Comparison of ENCODE assay signal across 21 mouse cellular contexts in genomic region chr1:119523369-119523768, GRCm38 (mm10). TPM values are rescaled to one million over a fixed set of nuclear protein-coding genes. Genes with fewer than 3 reads are reported as not detected.
A peak's percentile ranks its signal among the peaks of the same experiment; 100 is the strongest.
DNase-seq lines count a peak whose midpoint lies in the region; ATAC-seq and TF ChIP-seq lines count a peak whose summit lies in the region.
"Had no signal": no experiment of that assay in that cellular context is flagged by ENCODE, and none has a peak within 500 bp of the region (broad histone marks: within the 10 kb centered on the region; RNA-seq: fewer than 3 reads in every experiment).

No protein-coding gene starts in this region.

- no peak for ATAC-seq in kidney, embryonic 16.5 days (ENCODE audit: low FRiP score, low TSS enrichment)
- ATAC-seq: forebrain, embryonic 14.5 days had no signal

- peaks cover 21% of the 10 kb centered on the region for H3K4me1 ChIP-seq in kidney, embryonic 16.5 days (ENCODE audit: insufficient read depth, low read length)
- peaks cover 15% of the 10 kb centered on the region for H3K4me1 ChIP-seq in testis, adult 2 months (ENCODE audit: control insufficient read depth, insufficient read depth, low read length)
- H3K4me1 ChIP-seq in small intestine, adult 2 months (ENCODE audit: control insufficient read depth, insufficient read depth, insufficient read length, low read length): peaks cover 39% of the 10 kb centered on the region

- H3K9me3 ChIP-seq in kidney, embryonic 16.5 days (ENCODE audit: low read length): peaks cover 14% of the 10 kb centered on the region
- H3K9me3 ChIP-seq: embryonic facial prominence, embryonic 15.5 days; heart, embryonic 15.5 days had no signal

- no peak overlapping the region for H3K9ac ChIP-seq in kidney, embryonic 16.5 days (replicated peaks; ENCODE audit: low read length)
- H3K9ac ChIP-seq: embryonic facial prominence, embryonic 15.5 days; heart, embryonic 15.5 days; hindbrain, embryonic 14.5 days had no signal

- H3K27me3 ChIP-seq in kidney, embryonic 16.5 days (ENCODE audit: insufficient read depth, low read length): no peaks in the 10 kb centered on the region
- no peaks in the 10 kb centered on the region for H3K27me3 ChIP-seq in testis, adult 2 months (ENCODE audit: control insufficient read depth, insufficient read depth, low read length)
- H3K27me3 ChIP-seq in small intestine, adult 2 months (ENCODE audit: control insufficient read depth, insufficient read depth, low read length): no peaks in the 10 kb centered on the region
- H3K27me3 ChIP-seq: embryonic facial prominence, embryonic 15.5 days; heart, embryonic 15.5 days had no signal

- TF ChIP-seq CTCF in testis, adult 2 months (IDR thresholded peaks at IDR 0.05; ENCODE audit: control insufficient read depth, insufficient read depth, insufficient replicate concordance, low read depth, low read length): no peak
- TF ChIP-seq CTCF in small intestine, adult 2 months (IDR thresholded peaks at IDR 0.05; ENCODE audit: extremely low read depth, insufficient read length, insufficient replicate concordance, low read depth, low read length): no peak

- 80% methylated on average over 7 of the region's 7 CpGs for WGBS in kidney, embryonic 16.5 days
- WGBS in small intestine, adult 2 months: 55% methylated on average over 7 of the region's 7 CpGs

- 0 out of 2 replicates have a peak, but pooled peaks have one; percentile 23 for TF ChIP-seq POLR2A in testis, adult 2 months (IDR thresholded peaks at IDR 0.05; ENCODE audit: control insufficient read depth, low read depth, low read length)
- TF ChIP-seq POLR2A in small intestine, adult 2 months (IDR thresholded peaks at IDR 0.05; ENCODE audit: low read depth, low read length): no peak

- H3K4me3 ChIP-seq in kidney, embryonic 16.5 days (ENCODE audit: low read length): no peak overlapping the region
- no peak overlapping the region for H3K4me3 ChIP-seq in testis, adult 2 months (ENCODE audit: control insufficient read depth, low read depth, low read length)
- H3K4me3 ChIP-seq in small intestine, adult 2 months (ENCODE audit: low read depth, low read length): no peak overlapping the region
- H3K4me3 ChIP-seq: embryonic facial prominence, embryonic 15.5 days; erythroblast, embryonic 14.5 days; forebrain, embryonic 10.5 days; heart, embryonic 10.5 days; heart, embryonic 15.5 days had no signal

- no peak for DNase-seq in kidney, adult 9 months
- no peak for DNase-seq in testis, postnatal 10 days (ENCODE audit: low spot score)
- DNase-seq in embryo, embryonic 10 days (ENCODE audit: low spot score): no peak
- DNase-seq: adrenal gland, adult 8-10 months; adrenal gland, postnatal 36 days; cerebellum, adult 2 months; cerebellum, postnatal 10 days; embryo, embryonic 11 days; gastrocnemius, postnatal 36 days; heart, adult 18-20 months; heart, postnatal 14 days had no signal

- no peak overlapping the region for H3K4me2 ChIP-seq in kidney, embryonic 16.5 days (replicated peaks; ENCODE audit: low read depth, low read length)
- H3K4me2 ChIP-seq: embryonic facial prominence, embryonic 15.5 days; heart, embryonic 15.5 days; hindbrain, embryonic 14.5 days had no signal

- H3K27ac ChIP-seq in kidney, embryonic 16.5 days (ENCODE audit: low read length): peak overlapping the region; percentile 49
- no peak overlapping the region for H3K27ac ChIP-seq in testis, adult 2 months (ENCODE audit: control insufficient read depth, insufficient read depth, low read depth, low read length)
- H3K27ac ChIP-seq in small intestine, adult 2 months (ENCODE audit: insufficient read depth, low read depth, low read length): peak overlapping the region; percentile 45
- H3K27ac ChIP-seq: embryonic facial prominence, embryonic 15.5 days; forebrain, embryonic 10.5 days; heart, embryonic 10.5 days; heart, embryonic 15.5 days; hindbrain, embryonic 14.5 days had no signal

- peaks cover 16% of the 10 kb centered on the region for H3K36me3 ChIP-seq in kidney, embryonic 16.5 days (ENCODE audit: insufficient read depth, low read length)
- no peaks in the 10 kb centered on the region for H3K36me3 ChIP-seq in testis, adult 2 months (ENCODE audit: control insufficient read depth, insufficient read depth, low read length)
- peaks cover 8% of the 10 kb centered on the region for H3K36me3 ChIP-seq in small intestine, adult 2 months (ENCODE audit: control insufficient read depth, insufficient read depth, low read length)

RNA-seq across cellular contexts. Expression of gene Tmem185b, which starts 2.6 kb away (rescaled TPM):
- polyA plus RNA-seq in kidney, embryonic 16.5 days (2015; fragmentation: Nextera tagmentation; extraction: Ambion mirVana): 32.9 and 33.1 TPM in 2 replicates
- polyA plus RNA-seq in testis, adult 2 months (2012; rRNA removed): 11.6 and 13.9 TPM in 2 replicates
- 18.6 and 22.2 TPM in 2 replicates for polyA plus RNA-seq in small intestine, adult 2 months (2012; rRNA removed)

RNA-seq across cellular contexts. Expression of gene Ralb, which starts 18.8 kb away (rescaled TPM):
- polyA plus RNA-seq in kidney, embryonic 16.5 days (2015; fragmentation: Nextera tagmentation; extraction: Ambion mirVana): 167 and 174 TPM in 2 replicates
- 13.8 and 16.0 TPM in 2 replicates for polyA plus RNA-seq in testis, adult 2 months (2012; rRNA removed)
- polyA plus RNA-seq in small intestine, adult 2 months (2012; rRNA removed): 20.3 and 42.4 TPM in 2 replicates
